Mouse (Mus musculus) T-helper 17 cell (primary cell): Measurements from ENCODE around the gene Olfr484.
"Not testable (repeated sequence)": the region's sequence is repeated elsewhere in the genome, so short reads cannot be mapped to it uniquely, and the experiment has no call there.

ENCODE experiments used
- in situ Hi-C, 2 experiments: fragments of 300-600 bp; cut with MboI, MseI; formaldehyde crosslinking; loops; 1 replicate in 1 of 2; 2 replicates in 1 of 2; pipeline ENCODE4 v1.15.1; 2025; ENCODE audit warnings: high pct_unique_total_duplicates in 2 of 2

The Olfr484 gene

GRCm38 (mm10) chr7:108127349-108127748, at the start of gene Olfr484:
Olfr484 (minus strand) TSS chr7:108127449.
- in situ Hi-C loops: no loop called here

DNA sequence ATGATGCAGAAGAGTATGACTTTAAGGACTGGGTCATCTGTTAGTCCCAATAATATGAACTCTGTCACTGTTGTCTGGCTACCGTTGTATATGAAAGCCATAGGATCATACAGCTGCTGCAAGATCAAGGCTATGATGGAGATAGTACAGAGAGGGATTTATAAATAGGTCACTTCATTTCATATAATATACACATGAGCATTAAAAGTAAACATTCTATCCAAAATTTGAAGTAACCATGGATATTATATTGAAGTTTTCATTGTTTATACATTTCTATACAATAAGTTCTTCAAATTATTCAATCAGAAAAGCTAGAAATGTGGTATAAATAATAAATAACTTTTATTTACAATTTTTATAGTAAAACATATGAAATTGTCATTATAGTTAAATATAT, 45.4 kb upstream of the Olfr484 start, which contains the start of gene Olfr486:
Gene Olfr486 (minus strand): TSS at position 101 of the 400 bp plus-strand sequence.
- in situ Hi-C loops: not testable (repeated sequence)

- in situ Hi-C loops: no loop called here
Measured at GRCm38 (mm10) chr7:108159771-108160170, 32.5 kb upstream of the Olfr484 start, which contains the start of gene Olfr485. Olfr485 (minus strand) TSS chr7:108159871.

GRCm38 (mm10) chr7:108121416-108121815, 5.8 kb downstream of the Olfr484 start:
- in situ Hi-C loops: no loop called here

DNA sequence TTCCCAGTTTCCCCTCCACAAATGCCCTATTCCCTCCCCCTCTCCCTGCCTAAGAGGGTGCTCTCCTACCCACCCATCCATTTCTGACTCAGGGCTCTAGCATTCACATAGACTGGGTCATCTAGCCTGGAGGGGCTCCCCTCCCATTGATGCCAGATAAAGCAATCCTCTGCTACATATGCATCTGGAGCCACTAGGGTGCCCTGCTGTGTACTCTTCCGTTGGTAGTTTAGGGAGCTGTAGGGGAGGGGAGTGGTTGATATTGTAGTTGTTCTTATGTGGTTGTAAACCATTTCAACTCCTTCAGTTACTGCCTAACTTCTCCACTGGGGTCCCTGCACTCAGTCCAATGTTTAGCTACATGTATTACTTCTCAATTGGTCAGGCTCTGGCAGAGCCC, 6.6 kb downstream of the Olfr484 start:
- in situ Hi-C loops: no loop called here

- in situ Hi-C loops: no loop called here
Measured at GRCm38 (mm10) chr7:108100549-108100948, 26.7 kb downstream of the Olfr484 start, which contains the start of gene Olfr483. Olfr483 (plus strand) TSS chr7:108100849.

GRCm38 (mm10) chr7:108097486-108097885, 29.8 kb downstream of the Olfr484 start, which contains the start of gene Olfr482:
Olfr482 (minus strand) TSS chr7:108097586.
- in situ Hi-C loops: no loop called here

DNA sequence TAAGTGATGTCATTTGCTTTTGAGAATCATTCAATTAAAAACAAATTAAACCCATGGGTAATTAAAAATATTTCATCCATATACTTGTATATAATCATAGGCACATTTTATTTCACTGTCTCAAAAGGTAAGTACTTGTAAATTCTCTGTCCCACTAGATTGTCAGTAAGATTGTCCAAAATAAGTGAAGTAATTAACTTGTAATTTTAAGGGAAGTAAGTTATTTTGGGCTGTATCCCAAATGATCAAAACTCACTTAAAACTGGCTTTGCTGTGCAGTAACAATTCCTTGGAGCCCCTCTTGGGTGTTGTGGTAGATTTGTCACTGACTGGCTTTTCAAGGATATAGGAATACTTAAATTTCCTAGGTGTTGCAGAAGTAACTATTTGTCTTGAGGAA, 47.7 kb downstream of the Olfr484 start, which contains the start of gene Olfr481:
Gene Olfr481 (plus strand): TSS at position 301 of the 400 bp plus-strand sequence.
- in situ Hi-C loops: no loop called here
